Mouse (Mus musculus): ENCODE measurements around the gene Thbd. TPM values are rescaled to one million over a fixed set of nuclear protein-coding genes. Genes with fewer than 3 reads are reported as not detected.

The Thbd gene
- total and polyA plus RNA-seq, 2 experiments from 2014 or later: 14.7 to 26.1 TPM

DNA sequence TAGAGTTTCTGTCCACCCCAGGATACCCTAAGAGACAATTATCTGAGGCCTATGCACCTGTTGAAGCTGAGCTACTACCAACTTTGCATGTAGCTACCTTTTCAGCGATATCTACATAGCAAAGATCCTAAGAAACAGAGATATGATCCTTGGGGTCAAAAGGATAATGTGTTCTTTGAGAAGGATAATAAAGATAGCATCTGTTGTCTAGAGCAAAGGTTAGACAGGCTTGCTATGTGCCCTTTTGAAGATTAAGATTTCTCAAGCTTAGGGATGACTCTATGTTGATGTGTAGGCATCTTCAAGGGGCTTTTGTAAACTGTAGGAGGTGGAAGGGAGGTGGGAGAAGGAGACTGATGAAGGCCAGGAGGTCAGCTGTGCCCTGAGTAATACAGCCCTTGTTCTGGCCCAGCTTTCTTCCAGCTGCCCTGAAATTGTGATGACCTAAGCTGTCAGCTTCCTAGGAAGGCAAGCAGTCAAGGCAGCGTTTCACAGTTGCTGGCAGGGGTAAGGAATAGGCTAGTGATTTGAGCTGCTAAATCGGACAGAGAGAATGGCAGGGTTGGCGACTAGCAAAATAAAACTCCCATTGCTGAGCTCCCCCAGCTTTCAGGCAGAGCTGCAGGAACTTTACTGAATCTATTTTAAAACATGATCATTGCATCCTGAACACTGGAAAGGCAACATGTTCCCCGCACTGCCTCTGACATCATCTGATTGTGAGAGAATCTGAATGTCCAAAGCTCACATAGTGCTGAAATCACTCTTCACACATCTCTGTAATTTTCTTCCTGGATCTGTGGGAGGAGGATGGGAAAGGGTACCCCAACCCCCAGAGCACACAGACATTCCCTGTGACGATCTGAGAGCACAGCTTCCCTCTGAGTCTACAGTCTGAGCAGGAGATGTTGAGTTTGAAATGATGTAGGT lies 20.1 kb downstream of the Thbd start:
- H3K4me3 ChIP-seq (ENCODE audit: low read depth, low read length): no peak overlapping the region
- no peak for DNase-seq (ENCODE audit: low spot score)
- H3K4me2 ChIP-seq (ENCODE audit: low read depth, low read length, poor library complexity, severe bottlenecking): no peak overlapping the region
- H3K36me3 ChIP-seq (ENCODE audit: insufficient read depth, low read length): no peaks in the 10 kb centered on the region
- no peak for TF ChIP-seq CTCF (IDR thresholded peaks at IDR 0.05)
- no peak overlapping the region for H3K9ac ChIP-seq (replicated peaks; ENCODE audit: low read length, poor library complexity, severe bottlenecking)
- ATAC-seq (ENCODE audit: low FRiP score): no peak
- no peak overlapping the region for H3K27ac ChIP-seq (ENCODE audit: low read depth, low read length)
- H3K9me3 ChIP-seq (ENCODE audit: low read length): no peaks in the 10 kb centered on the region
- WGBS: 64% methylated on average over 6 of the region's 6 CpGs
- no peaks in the 10 kb centered on the region for H3K4me1 ChIP-seq (ENCODE audit: insufficient read depth, low read length)
- no peaks in the 10 kb centered on the region for H3K27me3 ChIP-seq (ENCODE audit: insufficient read depth, low read length)

DNA sequence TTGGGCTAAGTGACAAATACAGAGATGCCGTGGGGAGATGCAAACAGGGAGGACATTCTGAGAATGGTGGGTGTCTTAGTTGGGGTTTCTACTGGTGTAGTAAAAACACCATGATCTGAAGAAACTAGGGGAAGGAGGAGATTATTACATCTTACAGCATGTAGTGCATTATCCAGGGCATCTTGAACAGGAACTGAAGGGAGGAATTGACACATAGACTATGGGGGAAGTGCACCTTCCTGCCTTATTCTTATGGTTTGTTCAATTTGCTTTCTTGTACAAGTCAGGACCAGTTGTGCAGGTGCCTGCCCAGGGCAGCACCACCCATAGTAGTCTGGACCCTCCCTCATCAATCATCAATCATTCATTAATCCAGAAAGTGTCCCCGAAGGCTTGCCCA lies 21.1 kb downstream of the Thbd start:
- H3K4me2 ChIP-seq (ENCODE audit: low read depth, low read length, poor library complexity, severe bottlenecking): no peak overlapping the region
- H3K4me3 ChIP-seq (ENCODE audit: low read depth, low read length): no peak overlapping the region
- H3K9me3 ChIP-seq (ENCODE audit: low read length): no peaks in the 10 kb centered on the region
- 96% methylated on average over 2 of the region's 2 CpGs for WGBS
- no peak overlapping the region for H3K27ac ChIP-seq (ENCODE audit: low read depth, low read length)
- no peaks in the 10 kb centered on the region for H3K36me3 ChIP-seq (ENCODE audit: insufficient read depth, low read length)
- DNase-seq (ENCODE audit: low spot score): no peak
- no peaks in the 10 kb centered on the region for H3K27me3 ChIP-seq (ENCODE audit: insufficient read depth, low read length)
- no peak for TF ChIP-seq CTCF (IDR thresholded peaks at IDR 0.05)
- ATAC-seq (ENCODE audit: low FRiP score): no peak
- no peak overlapping the region for H3K9ac ChIP-seq (replicated peaks; ENCODE audit: low read length, poor library complexity, severe bottlenecking)
- H3K4me1 ChIP-seq (ENCODE audit: insufficient read depth, low read length): no peaks in the 10 kb centered on the region

DNA sequence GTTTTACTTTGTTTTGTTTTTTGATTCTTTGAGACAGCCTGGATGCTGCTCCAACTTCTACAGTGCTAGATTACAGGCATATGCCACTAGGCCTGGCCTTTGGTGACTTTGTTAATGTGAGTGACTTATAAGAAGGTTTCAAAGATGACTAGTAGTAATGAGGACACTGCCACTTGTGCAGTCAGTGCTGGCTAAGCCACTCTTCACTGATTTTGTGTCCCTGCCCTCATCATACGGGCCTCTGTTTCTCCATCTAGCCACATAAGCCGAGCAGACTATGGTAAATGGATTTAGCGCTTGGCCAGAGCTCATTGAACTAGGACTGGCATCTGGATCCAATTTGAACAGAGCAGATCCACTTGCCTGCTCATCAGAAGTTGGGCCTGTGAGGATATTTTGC lies 21.5 kb downstream of the Thbd start:
- 92% methylated on average over 3 of the region's 3 CpGs for WGBS
- no peak for TF ChIP-seq CTCF (IDR thresholded peaks at IDR 0.05)
- H3K4me2 ChIP-seq (ENCODE audit: low read depth, low read length, poor library complexity, severe bottlenecking): no peak overlapping the region
- H3K36me3 ChIP-seq (ENCODE audit: insufficient read depth, low read length): no peaks in the 10 kb centered on the region
- H3K4me1 ChIP-seq (ENCODE audit: insufficient read depth, low read length): no peaks in the 10 kb centered on the region
- ATAC-seq (ENCODE audit: low FRiP score) (no peak), DNase-seq (ENCODE audit: low spot score) (no peak)
- no peak overlapping the region for H3K9ac ChIP-seq (replicated peaks; ENCODE audit: low read length, poor library complexity, severe bottlenecking)
- H3K27me3 ChIP-seq (ENCODE audit: insufficient read depth, low read length): no peaks in the 10 kb centered on the region
- H3K9me3 ChIP-seq (ENCODE audit: low read length): no peaks in the 10 kb centered on the region
- no peak overlapping the region for H3K27ac ChIP-seq (ENCODE audit: low read depth, low read length)
- H3K4me3 ChIP-seq (ENCODE audit: low read depth, low read length): no peak overlapping the region

DNA sequence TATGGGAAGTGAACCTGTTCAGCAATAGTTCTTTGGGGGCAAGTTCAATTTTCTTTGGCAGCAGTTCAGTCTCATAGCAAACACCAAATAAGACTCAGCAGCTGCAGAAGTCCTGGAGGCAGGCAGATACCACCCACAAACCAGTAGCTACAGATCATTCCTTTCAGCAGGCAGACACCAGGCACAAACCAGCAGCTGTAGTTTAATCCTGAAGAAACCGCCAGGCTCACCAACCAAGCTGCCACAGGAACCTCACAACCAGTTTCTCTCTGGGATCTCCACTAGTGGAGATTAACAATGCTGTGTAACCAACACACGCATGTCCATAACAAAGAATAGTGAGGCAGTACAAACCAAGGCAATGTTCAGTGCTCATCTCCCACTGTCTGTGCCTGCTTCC lies 26.9 kb downstream of the Thbd start:
- Histone ChIP-seq H3K4me1 (ENCODE audit: insufficient read depth, low read length) (no peaks in the 10 kb centered on the region), H3K27ac (ENCODE audit: low read depth, low read length) (no peak overlapping the region), H3K4me2 (ENCODE audit: low read depth, low read length, poor library complexity, severe bottlenecking) (no peak overlapping the region), H3K27me3 (ENCODE audit: insufficient read depth, low read length) (no peaks in the 10 kb centered on the region), H3K9me3 (ENCODE audit: low read length) (no peaks in the 10 kb centered on the region), H3K36me3 (ENCODE audit: insufficient read depth, low read length) (no peaks in the 10 kb centered on the region), H3K9ac (replicated peaks; ENCODE audit: low read length, poor library complexity, severe bottlenecking) (no peak overlapping the region), H3K4me3 (ENCODE audit: low read depth, low read length) (no peak overlapping the region)
- TF ChIP-seq CTCF (IDR thresholded peaks at IDR 0.05): no peak
- DNase-seq (ENCODE audit: low spot score) (no peak), ATAC-seq (ENCODE audit: low FRiP score) (no peak)
- 88% methylated on average over 2 of the region's 2 CpGs for WGBS

DNA sequence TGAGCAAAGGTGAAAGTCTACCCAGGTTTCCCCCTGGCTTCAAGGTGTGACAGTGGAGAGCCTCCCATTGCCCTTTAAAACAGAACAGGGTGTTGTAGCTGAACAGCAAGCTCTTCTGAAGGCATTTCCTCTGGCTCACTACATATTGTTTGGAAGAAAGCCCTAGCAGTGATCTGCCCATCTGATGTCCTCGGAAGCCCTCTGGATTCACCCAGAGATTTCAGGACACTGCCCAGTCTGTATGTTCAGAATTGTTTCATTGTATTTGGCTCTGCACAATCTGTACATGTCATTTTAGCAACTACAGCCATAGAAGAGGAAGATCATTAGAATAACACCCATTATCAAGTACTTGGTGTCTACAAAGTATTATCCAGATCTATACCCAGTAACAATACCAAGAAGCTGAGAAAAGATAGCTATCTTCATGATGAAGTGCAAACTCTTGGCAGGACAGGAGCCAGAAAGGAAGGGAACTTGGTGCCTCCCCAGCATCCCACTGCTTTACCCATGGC lies 28.0 kb downstream of the Thbd start:
- no peaks in the 10 kb centered on the region for H3K9me3 ChIP-seq (ENCODE audit: low read length)
- H3K27me3 ChIP-seq (ENCODE audit: insufficient read depth, low read length): no peaks in the 10 kb centered on the region
- no peak overlapping the region for H3K9ac ChIP-seq (replicated peaks; ENCODE audit: low read length, poor library complexity, severe bottlenecking)
- no peak for TF ChIP-seq CTCF (IDR thresholded peaks at IDR 0.05)
- no peaks in the 10 kb centered on the region for H3K4me1 ChIP-seq (ENCODE audit: insufficient read depth, low read length)
- DNase-seq (ENCODE audit: low spot score): no peak
- H3K4me3 ChIP-seq (ENCODE audit: low read depth, low read length): no peak overlapping the region
- no peak overlapping the region for H3K4me2 ChIP-seq (ENCODE audit: low read depth, low read length, poor library complexity, severe bottlenecking)
- no peak overlapping the region for H3K27ac ChIP-seq (ENCODE audit: low read depth, low read length)
- no peak for ATAC-seq (ENCODE audit: low FRiP score)
- no peaks in the 10 kb centered on the region for H3K36me3 ChIP-seq (ENCODE audit: insufficient read depth, low read length)
- 87% methylated on average over 1 of the region's 1 CpGs for WGBS

DNA sequence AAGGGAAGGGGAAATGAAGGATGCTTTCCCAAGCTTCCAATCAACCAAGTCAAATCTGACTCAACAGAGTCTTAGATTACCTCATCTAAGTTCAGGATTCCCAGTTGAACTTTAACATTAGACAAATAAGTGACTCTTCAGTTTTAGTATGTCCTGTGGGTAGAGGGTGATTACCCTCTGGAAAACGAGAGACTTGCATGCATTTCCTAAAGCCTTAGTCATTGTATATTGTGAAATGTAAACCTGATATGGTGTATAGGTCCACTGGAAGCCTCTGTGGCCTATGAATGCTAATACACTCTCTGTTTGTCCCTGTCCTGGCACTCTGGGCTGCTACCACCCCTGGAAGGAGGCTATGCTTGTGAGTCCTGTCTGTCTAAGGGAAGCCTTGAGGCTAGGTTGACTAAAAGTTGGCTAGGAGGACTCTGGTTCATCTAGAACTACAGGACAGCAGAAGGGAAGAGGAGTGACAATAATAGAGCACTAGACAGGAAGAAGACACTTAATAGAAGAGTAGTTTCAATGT lies 29.1 kb downstream of the Thbd start:
- Histone ChIP-seq H3K4me3 (ENCODE audit: low read depth, low read length) (no peak overlapping the region), H3K36me3 (ENCODE audit: insufficient read depth, low read length) (no peaks in the 10 kb centered on the region), H3K27ac (ENCODE audit: low read depth, low read length) (no peak overlapping the region), H3K9ac (replicated peaks; ENCODE audit: low read length, poor library complexity, severe bottlenecking) (no peak overlapping the region), H3K4me1 (ENCODE audit: insufficient read depth, low read length) (no peaks in the 10 kb centered on the region), H3K4me2 (ENCODE audit: low read depth, low read length, poor library complexity, severe bottlenecking) (no peak overlapping the region), H3K27me3 (ENCODE audit: insufficient read depth, low read length) (no peaks in the 10 kb centered on the region), H3K9me3 (ENCODE audit: low read length) (no peaks in the 10 kb centered on the region)
- no peak for TF ChIP-seq CTCF (IDR thresholded peaks at IDR 0.05)
- no peak for DNase-seq (ENCODE audit: low spot score)
- 74% methylated on average over 1 of the region's 1 CpGs for WGBS
- ATAC-seq (ENCODE audit: low FRiP score): no peak
